Mouse (Mus musculus) mouse trophoblast stem cell (cell line): ENCODE results near the gene Phox2b.

Experiments used
- in situ Hi-C, 2 experiments: fragments of 300-500 bp; cut with MseI, MboI; formaldehyde crosslinking; loops; 2 replicates in 1 of 2; 3 replicates in 1 of 2; pipeline ENCODE4 v1.15.1; 2025

The Phox2b gene

DNA sequence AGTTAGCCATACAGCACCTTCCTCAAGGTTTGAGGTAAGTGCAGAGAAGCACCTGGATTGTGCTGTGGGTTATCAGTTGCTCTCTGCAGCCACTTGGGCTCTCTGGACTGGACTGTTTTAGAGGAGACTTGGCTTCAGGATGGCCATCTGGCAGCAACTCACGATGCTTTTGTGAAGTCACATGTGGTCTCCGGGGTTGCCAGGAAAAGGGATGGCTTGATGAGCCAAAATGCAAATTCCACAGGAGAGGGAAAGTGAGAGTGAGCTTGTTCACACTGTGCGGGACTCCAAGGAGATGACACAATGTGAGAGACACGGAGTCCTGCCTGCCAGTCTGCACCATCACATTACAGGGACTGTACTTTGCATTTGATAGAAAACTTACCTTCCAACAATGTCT, 7.3 kb downstream of the Phox2b start:
- in situ Hi-C loops: no loop called here

DNA sequence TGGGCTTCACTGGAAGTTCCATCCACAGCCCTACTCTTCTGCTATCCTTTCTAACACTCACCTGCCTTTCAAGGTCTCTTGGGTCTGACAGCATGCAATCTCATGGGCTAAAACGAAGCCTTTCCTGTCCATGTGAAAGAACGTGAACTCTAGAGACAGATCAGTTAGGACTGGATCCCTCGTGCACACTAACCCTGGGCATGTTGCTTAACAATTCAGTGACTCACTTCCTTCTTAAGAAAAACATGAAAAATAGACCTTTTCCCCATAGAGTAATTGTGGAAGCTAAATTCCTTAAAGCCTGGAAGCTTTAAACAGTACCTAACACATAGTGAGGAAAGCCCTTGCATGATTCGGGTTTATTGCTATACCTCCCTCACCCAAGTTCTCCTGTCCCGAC, 8.2 kb downstream of the Phox2b start:
- in situ Hi-C loops: no loop called here

DNA sequence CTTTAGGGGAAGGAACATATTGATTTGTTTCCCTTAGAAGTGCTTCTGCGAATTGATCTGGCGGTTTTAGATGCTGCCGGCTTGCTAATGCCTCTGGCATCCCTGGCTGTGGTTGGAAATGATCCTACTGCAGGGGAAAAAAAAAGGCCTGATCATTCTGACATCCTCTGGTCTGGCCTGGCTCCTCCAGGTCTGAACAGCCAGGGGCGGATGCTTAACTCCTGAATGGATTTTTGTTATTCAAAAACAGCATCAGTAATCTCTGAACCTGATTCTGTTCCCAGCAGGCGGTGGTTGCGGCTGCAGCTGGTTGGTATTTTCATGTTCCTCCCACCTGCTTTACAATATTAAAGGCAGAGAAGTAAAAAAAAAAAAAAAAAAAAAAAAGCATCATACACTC, 16.0 kb downstream of the Phox2b start:
- in situ Hi-C loops: no loop called here

DNA sequence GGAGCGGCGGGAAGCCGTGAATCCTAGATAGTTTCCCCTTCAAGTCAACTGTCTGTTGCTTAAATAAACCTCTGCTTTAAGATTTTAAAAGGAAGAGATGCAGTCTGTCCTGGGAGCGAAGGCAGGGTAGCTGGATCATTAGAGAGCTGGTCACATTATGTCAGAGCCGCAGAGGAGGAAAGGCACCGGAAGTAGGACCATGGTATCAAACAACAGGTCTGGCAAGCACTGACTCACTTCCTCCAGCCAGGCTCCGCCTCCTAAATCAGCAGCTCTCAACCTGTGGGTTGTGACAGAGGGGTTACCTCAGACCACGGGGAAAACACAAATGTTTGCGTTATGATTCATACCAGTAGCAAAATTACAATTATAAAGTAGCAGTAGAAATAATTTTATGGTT, 35.5 kb downstream of the Phox2b start:
- in situ Hi-C loops: no loop called here

DNA sequence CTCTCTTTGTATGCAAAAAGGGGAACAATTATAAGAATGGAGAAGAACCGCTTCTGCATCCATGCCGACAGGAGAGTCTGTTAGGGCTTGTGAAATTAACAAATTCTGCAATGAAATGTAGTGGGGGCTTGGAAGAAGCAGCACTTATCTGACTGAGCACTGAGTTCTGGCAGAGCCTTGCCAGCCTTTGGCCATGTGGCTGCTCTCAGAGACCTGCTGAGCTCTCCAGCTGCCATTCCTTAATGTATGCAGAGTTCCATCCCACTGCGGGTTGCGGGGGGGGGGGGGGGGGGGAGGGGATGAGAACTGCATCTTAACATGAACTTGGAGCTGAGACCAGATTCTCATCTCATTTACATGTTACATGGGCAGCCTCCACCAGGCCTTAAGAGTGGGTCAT, 38.6 kb downstream of the Phox2b start:
- in situ Hi-C loops: no loop called here

DNA sequence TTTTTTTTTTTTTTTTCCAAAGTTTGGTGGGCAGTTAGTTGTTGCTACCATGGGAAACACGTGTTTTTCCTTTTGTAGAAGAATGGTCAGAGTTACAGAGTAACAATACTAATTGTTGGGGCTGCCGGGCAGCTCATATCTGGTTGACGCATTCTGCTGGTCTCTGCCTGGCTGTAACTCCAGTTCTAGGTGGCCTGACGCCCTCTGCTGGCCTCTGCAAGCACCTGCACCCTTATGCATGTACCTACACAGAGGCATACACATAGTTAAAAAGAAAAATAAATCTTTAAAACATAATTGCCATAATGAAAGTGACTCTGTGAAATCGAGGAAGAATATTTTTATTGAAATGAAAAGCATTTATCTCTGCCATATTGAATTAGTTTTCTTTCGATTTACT, 41.3 kb downstream of the Phox2b start:
- in situ Hi-C loops: no loop called here

DNA sequence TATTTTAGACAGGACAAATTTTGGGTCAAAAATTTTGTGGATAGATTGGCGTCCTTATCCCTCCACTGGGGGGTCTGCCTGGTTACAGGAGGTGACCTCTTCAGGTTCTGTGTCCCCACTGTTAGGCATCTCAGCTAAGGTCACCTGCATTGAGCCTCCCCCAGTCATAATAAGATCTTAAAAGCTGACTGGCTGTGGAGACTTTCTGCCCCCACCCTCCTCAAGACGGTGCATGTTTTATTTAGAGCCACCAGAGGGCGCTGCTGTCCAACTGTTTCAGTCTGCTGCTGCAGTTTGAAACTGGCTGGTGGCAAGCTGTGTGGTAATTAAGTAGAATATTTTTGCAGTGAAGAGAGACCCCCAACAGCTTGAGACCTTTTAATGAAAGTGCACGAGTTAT, 51.1 kb downstream of the Phox2b start:
- in situ Hi-C loops: loop anchor here (5.0 kb wide), 1 partner anchor 189 kb away; no protein-coding TSS in a partner anchor
